Mouse (Mus musculus): Measurements from ENCODE around the gene Dnah3.

- TF ChIP-seq CTCF (IDR thresholded peaks at IDR 0.05; ENCODE audit: low read depth, low read length) (no peak), TAL1 (conservative IDR thresholded peaks at IDR 0.05; ENCODE audit: low read depth, low read length) (no peak)
Observed at GRCm38 (mm10) chr7:120104975-120105374, 9.9 kb upstream of the Dnah3 start.

All from G1E (cell line).